Mouse (Mus musculus) heart, adult 8-10 months (tissue): ENCODE data around the gene Efcab14. TPM values are rescaled to one million over a fixed set of nuclear protein-coding genes. Genes with fewer than 3 reads are reported as not detected.

ENCODE experiments used
- DNase-seq: peaks from one replicate; pipeline ENCODE4 v3.0.0; 2022; ENCODE audit warnings: low spot score
- total RNA-seq, 4 experiments: library from RNA; stranded (reverse); gene quantifications; 2 replicates each; pipeline ENCODE4 v1.2.4; 2022

Efcab14 gene
- total RNA-seq, 4 experiments from 2014 or later: 39.9 to 43.2 (median 42.3) TPM

- DNase-seq: no peak
These were observed 40.1 kb downstream of the Efcab14 start for GRCm38 (mm10) chr4:115777627-115778026.

- no peak for DNase-seq
These were observed 42.7 kb downstream of the Efcab14 start for GRCm38 (mm10) chr4:115780269-115780668.

GRCm38 (mm10) chr4:115780918-115781317, 43.4 kb downstream of the Efcab14 start, which contains the start of gene Tex38:
Gene Tex38 (minus strand): TSS chr4:115781018.
- DNase-seq: no peak

GRCm38 (mm10) chr4:115782026-115782805, 44.7 kb downstream of the Efcab14 start:
- peak; percentile 24 for DNase-seq

- DNase-seq: peak; percentile 55
These were observed 47.4 kb downstream of the Efcab14 start, which contains the start of gene Atpaf1 for GRCm38 (mm10) chr4:115784769-115785510. Gene Atpaf1 (plus strand): TSS chr4:115784812.

- no peak for DNase-seq
These were observed 48.0 kb downstream of the Efcab14 start for GRCm38 (mm10) chr4:115785511-115786034.

- DNase-seq: no peak
These were observed 53.3 kb downstream of the Efcab14 start for GRCm38 (mm10) chr4:115790864-115791263.

GRCm38 (mm10) chr4:115795360-115795759, 57.8 kb downstream of the Efcab14 start:
- no peak for DNase-seq

GRCm38 (mm10) chr4:115799981-115800380, 62.4 kb downstream of the Efcab14 start:
- no peak for DNase-seq

GRCm38 (mm10) chr4:115812326-115812725, 74.8 kb downstream of the Efcab14 start:
- DNase-seq: no peak

GRCm38 (mm10) chr4:115815606-115816005, 78.1 kb downstream of the Efcab14 start:
- DNase-seq: no peak

- no peak for DNase-seq
These were observed 82.7 kb downstream of the Efcab14 start for GRCm38 (mm10) chr4:115820199-115820598.

GRCm38 (mm10) chr4:115820944-115821343, 83.4 kb downstream of the Efcab14 start:
- DNase-seq: no peak

- DNase-seq: no peak
These were observed 83.9 kb downstream of the Efcab14 start for GRCm38 (mm10) chr4:115821431-115821830.

GRCm38 (mm10) chr4:115821928-115822327, 84.4 kb downstream of the Efcab14 start:
- DNase-seq: peak; percentile 46

GRCm38 (mm10) chr4:115824178-115824577, 86.6 kb downstream of the Efcab14 start:
- DNase-seq: no peak

- DNase-seq: no peak
These were observed 87.7 kb downstream of the Efcab14 start for GRCm38 (mm10) chr4:115825271-115825670.

Other genes with a start within 250 kb of the Efcab14 start
- gene Cyp4a14, start 241.6 kb upstream of the Efcab14 start, total RNA-seq: not detected
- under 1 TPM in 3 of 4 experiments, not detected in 1; 0.12 to 0.22 (median 0.19) TPM for gene Cyp4a10, start 219.5 kb upstream of the Efcab14 start, total RNA-seq
- gene Cyp4a31, start 174.1 kb upstream of the Efcab14 start, total RNA-seq: not detected
- not detected for gene Cyp4a32, start 136.8 kb upstream of the Efcab14 start, total RNA-seq
- 10 to 100 TPM; 26.4 to 38.4 (median 34.4) TPM for gene Cyp4b1, start 90.0 kb upstream of the Efcab14 start, total RNA-seq
- gene Tex38, start 43.3 kb downstream of the Efcab14 start, total RNA-seq: 1 to 10 TPM in 3 of 4 experiments, under 1 TPM in 1; 0.47 to 2.5 (median 1.4) TPM
- gene Atpaf1, start 47.1 kb downstream of the Efcab14 start, total RNA-seq: 100 to 1,000 TPM; 110 to 119 (median 113) TPM
- gene Mob3c, start 90.3 kb downstream of the Efcab14 start, total RNA-seq: 1 to 10 TPM; 3.2 to 4.1 (median 3.4) TPM
- 10 to 100 TPM; 22.2 to 27.6 (median 25.6) TPM for gene Mknk1, start 101.5 kb downstream of the Efcab14 start, total RNA-seq
- gene Kncn, start 146.7 kb downstream of the Efcab14 start, total RNA-seq: not detected
- gene 6430628N08Rik, start 152.9 kb downstream of the Efcab14 start, total RNA-seq: not detected
- not detected for gene Dmbx1, start 202.2 kb downstream of the Efcab14 start, total RNA-seq